Mouse (Mus musculus) heart, embryonic 13.5 days (tissue): ENCODE results near the gene Acvr2a. TPM values are rescaled to one million over a fixed set of nuclear protein-coding genes. Genes with fewer than 3 reads are reported as not detected.
A peak's percentile ranks its signal among the peaks of the same experiment; 100 is the strongest.

Source experiments
- ATAC-seq: fragments of 200-750 bp; cut with Nextera tagmentation; 2 replicates; pipeline ENCODE4 v1.8.0; 2017; ENCODE audit warnings: moderate TSS enrichment; ENCODE audit not compliant: insufficient number of reproducible peaks, low FRiP score, low TSS enrichment; ENCODE audit errors: extremely low read depth
- H3K27ac ChIP-seq: fragments of 300-500 bp; sonication (generic); replicated peaks from 2 replicates; pipeline ENCODE4 v1.5.1; 2015; ENCODE audit warnings: moderate library complexity, mild to moderate bottlenecking, inconsistent platforms
- H3K27me3 ChIP-seq: fragments of 300-500 bp; sonication (generic); replicated peaks from 2 replicates; pipeline ENCODE4 v1.6.1; 2015; ENCODE audit warnings: mild to moderate bottlenecking, inconsistent platforms
- H3K36me3 ChIP-seq: fragments of 300-500 bp; sonication (generic); 2 replicates; pipeline ENCODE4 v1.6.1; 2015; ENCODE audit warnings: mild to moderate bottlenecking, inconsistent platforms
- H3K4me1 ChIP-seq: fragments of 300-500 bp; sonication (generic); 2 replicates; pipeline ENCODE4 v1.6.1; 2015; ENCODE audit warnings: inconsistent platforms
- H3K4me2 ChIP-seq: fragments of 300-500 bp; sonication (generic); 2 replicates; pipeline ENCODE4 v1.6.1; 2015; ENCODE audit warnings: inconsistent platforms, mild to moderate bottlenecking, moderate library complexity
- H3K4me3 ChIP-seq: fragments of 300-500 bp; sonication (generic); 2 replicates; pipeline ENCODE4 v1.5.1; 2015; ENCODE audit warnings: moderate library complexity, mild to moderate bottlenecking, inconsistent platforms
- H3K9ac ChIP-seq: fragments of 300-500 bp; sonication (generic); 2 replicates; pipeline ENCODE4 v1.6.1; 2015; ENCODE audit warnings: inconsistent platforms, mild to moderate bottlenecking, moderate library complexity
- H3K9me3 ChIP-seq: fragments of 300-500 bp; sonication (generic); 2 replicates; pipeline ENCODE4 v1.6.1; 2016; ENCODE audit warnings: inconsistent platforms
- WGBS: fragments of 180-500 bp; shearing (Covaris S2); methylation state at CpG from one replicate; pipeline ENCODE4 v1.1.7; 2015; ENCODE audit warnings: mixed read lengths; 5-methylcytosine and 5-hydroxymethylcytosine counted together
- polyA plus RNA-seq: library from polyadenylated mRNA; unstranded; fragments of >200 nt; fragmentation: Nextera tagmentation; extraction: Ambion mirVana; gene quantifications from 2 replicates; pipeline ENCODE4 v1.2.1, GENCODE M21; 2015

The Acvr2a gene
- polyA plus RNA-seq, 1 experiment from 2014 or later = 8.8 TPM

DNA sequence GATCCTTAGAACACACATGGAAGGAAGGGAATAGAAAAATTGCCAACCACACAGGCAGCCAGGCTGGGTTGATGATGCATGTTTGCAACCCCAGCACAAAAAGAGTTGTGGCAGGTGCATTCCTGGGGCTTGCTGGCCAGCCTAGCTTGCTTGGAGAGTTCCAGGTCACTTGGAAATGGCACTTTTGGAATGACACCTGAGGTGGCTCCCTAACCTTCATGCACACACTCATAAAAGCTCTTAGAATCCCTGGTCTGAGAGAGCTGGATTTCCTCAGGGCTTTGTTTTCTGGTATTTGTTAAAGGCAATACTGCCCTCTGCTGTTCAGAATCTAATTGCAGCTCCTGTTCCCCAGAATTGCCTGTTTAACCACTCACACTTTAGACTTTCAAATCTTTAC lies 72.0 kb downstream of the Acvr2a start:
- no peaks in the 10 kb centered on the region for H3K9me3 ChIP-seq
- no peaks in the 10 kb centered on the region for H3K36me3 ChIP-seq
- no peak overlapping the region for H3K4me3 ChIP-seq
- no peak overlapping the region for H3K9ac ChIP-seq
- peaks cover 4% of the 10 kb centered on the region; the same call in 1 of the 2 replicates for H3K4me1 ChIP-seq
- no peak overlapping the region for H3K4me2 ChIP-seq
- H3K27ac ChIP-seq = no peak overlapping the region
- no peak for ATAC-seq
- no peaks in the 10 kb centered on the region for H3K27me3 ChIP-seq

DNA sequence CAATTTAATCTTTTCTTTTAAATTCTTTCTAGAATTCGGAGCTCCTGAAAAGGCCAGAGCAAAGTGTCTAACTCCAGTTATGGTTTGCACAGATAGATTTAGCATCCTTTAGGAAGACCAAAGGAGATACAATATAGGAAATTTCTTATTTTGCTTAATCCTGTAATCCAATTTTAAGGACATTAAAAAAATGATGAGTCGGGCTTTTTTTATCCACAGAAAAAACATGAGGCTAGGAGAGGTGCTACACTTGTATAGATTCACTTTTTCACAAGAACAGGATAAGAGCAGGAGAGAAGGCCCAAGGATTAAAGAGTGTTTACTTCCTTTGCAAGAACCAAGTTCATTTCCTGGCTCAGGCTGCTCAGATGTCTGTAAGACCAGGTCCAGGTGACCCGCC lies 81.3 kb downstream of the Acvr2a start:
- Histone ChIP-seq H3K9me3 (no peaks in the 10 kb centered on the region), H3K4me2 (no peak overlapping the region), H3K27ac (no peak overlapping the region), H3K4me1 (no peaks in the 10 kb centered on the region; the same call in 1 of the 2 replicates), H3K27me3 (no peaks in the 10 kb centered on the region), H3K4me3 (no peak overlapping the region), H3K9ac (no peak overlapping the region), H3K36me3 (peaks cover 46% of the 10 kb centered on the region)
- no peak for ATAC-seq
- 93% methylated on average over 3 of the region's 3 CpGs for WGBS

DNA sequence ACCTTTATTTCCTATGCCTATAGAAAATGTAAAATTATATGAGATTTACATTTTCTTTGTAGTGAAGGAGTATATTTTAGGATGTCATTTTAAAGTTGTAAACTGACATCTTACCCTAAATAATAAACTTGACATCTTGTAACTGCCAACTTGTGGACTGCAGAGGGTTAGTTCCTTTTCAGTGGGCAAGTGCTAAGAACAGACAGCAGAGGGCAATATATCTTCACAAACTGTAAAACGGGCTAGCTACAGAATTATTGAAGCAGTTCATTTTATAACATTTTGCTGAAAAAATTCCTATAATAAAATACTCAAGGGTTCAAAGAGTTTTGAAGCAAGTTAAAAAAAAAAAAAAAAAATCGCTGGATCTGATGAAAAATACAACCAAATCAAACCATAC lies 95.0 kb downstream of the Acvr2a start:
- no peak overlapping the region for H3K9ac ChIP-seq
- no peaks in the 10 kb centered on the region for H3K27me3 ChIP-seq
- no peak for ATAC-seq
- H3K4me2 ChIP-seq = no peak overlapping the region
- no peaks in the 10 kb centered on the region for H3K9me3 ChIP-seq
- WGBS = 47% methylated on average over 2 of the region's 2 CpGs
- peaks cover 57% of the 10 kb centered on the region for H3K36me3 ChIP-seq
- no peak overlapping the region for H3K4me3 ChIP-seq
- H3K27ac ChIP-seq = no peak overlapping the region
- H3K4me1 ChIP-seq = no peaks in the 10 kb centered on the region

DNA sequence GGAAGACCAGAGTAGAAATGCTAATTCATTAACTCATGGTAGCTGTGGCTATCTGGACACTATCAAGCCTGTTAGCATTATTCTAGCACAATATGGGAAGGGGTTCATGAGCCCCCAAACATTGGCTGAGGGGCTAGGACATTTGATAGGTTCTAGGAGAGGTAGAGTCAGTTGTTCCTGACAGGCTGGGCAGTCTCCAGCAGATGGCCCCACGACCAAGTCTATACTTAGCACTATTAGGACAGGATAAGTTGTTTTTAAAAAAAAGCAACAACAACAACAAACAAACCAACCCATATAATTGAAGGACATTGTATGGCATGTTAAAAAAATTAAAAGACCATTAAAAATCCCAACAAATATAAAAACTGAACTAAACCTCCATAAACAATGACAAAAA lies 100.3 kb downstream of the Acvr2a start:
- no peak overlapping the region for H3K4me3 ChIP-seq
- H3K9ac ChIP-seq = no peak overlapping the region
- H3K4me1 ChIP-seq = no peaks in the 10 kb centered on the region
- no peaks in the 10 kb centered on the region for H3K27me3 ChIP-seq
- H3K4me2 ChIP-seq = no peak overlapping the region
- WGBS = 56% methylated on average over 1 of the region's 1 CpGs
- no peak overlapping the region for H3K27ac ChIP-seq
- no peaks in the 10 kb centered on the region for H3K9me3 ChIP-seq
- ATAC-seq = no peak
- H3K36me3 ChIP-seq = peaks cover 61% of the 10 kb centered on the region

DNA sequence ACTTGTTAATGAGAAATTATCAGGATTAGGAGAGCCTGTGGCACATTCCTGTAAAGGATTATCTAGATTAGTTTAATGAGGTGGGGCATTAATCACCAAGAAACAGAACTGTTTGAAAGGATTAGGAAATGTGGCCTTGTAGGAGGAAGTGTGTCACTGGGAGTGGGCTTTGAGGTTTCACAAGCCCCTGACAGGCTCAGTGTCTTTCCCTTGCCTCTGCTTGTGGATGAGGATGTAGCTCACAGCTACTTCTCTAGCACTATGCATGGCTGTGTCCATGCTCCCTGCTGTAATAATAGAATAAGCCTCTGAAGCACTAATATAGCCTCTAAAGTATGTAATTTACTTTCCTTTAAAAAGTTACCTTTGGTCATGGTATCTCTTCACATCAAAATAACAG lies 101.9 kb downstream of the Acvr2a start:
- Histone ChIP-seq H3K36me3 (peaks cover 66% of the 10 kb centered on the region), H3K4me1 (no peaks in the 10 kb centered on the region), H3K9me3 (no peaks in the 10 kb centered on the region), H3K4me2 (no peak overlapping the region), H3K9ac (no peak overlapping the region), H3K27me3 (no peaks in the 10 kb centered on the region), H3K4me3 (no peak overlapping the region), H3K27ac (no peak overlapping the region)
- no peak for ATAC-seq

DNA sequence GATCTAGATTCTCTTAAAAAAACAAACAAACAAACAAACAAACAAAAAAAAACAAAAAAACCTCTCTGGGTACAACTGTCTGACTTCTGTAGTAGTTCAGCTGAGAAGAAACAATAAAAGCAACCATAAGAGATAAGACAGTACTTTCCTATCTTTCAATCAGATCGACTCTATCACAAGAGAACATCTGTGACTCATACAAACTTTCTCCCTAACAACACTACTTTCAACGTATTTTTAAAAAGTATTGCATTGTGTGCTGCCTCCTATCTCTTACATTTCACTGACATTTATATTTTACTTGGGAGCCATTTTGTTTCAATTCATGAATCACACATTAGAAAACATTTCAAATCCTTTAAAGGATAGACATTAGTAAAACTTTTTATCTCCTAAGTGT lies 121.1 kb downstream of the Acvr2a start:
- 82% methylated on average over 2 of the region's 2 CpGs for WGBS
- H3K27ac ChIP-seq = no peak overlapping the region
- H3K9me3 ChIP-seq = no peaks in the 10 kb centered on the region
- H3K9ac ChIP-seq = no peak overlapping the region
- peaks cover 43% of the 10 kb centered on the region for H3K36me3 ChIP-seq
- no peak overlapping the region for H3K4me2 ChIP-seq
- no peak for ATAC-seq
- H3K4me3 ChIP-seq = no peak overlapping the region
- no peaks in the 10 kb centered on the region for H3K27me3 ChIP-seq
- no peaks in the 10 kb centered on the region for H3K4me1 ChIP-seq

DNA sequence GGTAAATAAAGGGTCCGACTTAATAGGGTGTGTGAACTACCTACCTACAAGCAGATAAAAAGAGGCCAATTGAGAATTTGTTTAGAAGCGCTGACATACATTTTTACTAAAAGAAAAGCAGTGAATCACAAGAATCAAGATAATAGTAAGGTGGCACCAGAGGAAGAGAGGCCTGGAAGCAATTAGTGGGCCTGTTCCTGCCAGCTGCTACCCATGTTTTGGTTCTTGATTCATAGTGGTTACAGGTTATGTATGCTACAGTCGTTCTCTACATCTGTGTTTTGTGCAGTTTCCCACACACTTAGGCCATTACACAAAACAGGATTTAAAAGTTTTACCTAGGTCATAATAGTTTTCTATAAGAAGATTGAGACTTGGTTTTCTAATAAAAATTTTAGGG lies 133.9 kb downstream of the Acvr2a start:
- Histone ChIP-seq H3K4me2 (peak overlapping the region; percentile 88), H3K9me3 (no peaks in the 10 kb centered on the region), H3K27me3 (no peaks in the 10 kb centered on the region), H3K36me3 (no peaks in the 10 kb centered on the region), H3K9ac (peak overlapping the region; percentile 95), H3K4me1 (peaks cover 15% of the 10 kb centered on the region), H3K27ac (no peak overlapping the region), H3K4me3 (peak overlapping the region; percentile 89)
- no peak for ATAC-seq
- WGBS = 64% methylated on average over 3 of the region's 3 CpGs

DNA sequence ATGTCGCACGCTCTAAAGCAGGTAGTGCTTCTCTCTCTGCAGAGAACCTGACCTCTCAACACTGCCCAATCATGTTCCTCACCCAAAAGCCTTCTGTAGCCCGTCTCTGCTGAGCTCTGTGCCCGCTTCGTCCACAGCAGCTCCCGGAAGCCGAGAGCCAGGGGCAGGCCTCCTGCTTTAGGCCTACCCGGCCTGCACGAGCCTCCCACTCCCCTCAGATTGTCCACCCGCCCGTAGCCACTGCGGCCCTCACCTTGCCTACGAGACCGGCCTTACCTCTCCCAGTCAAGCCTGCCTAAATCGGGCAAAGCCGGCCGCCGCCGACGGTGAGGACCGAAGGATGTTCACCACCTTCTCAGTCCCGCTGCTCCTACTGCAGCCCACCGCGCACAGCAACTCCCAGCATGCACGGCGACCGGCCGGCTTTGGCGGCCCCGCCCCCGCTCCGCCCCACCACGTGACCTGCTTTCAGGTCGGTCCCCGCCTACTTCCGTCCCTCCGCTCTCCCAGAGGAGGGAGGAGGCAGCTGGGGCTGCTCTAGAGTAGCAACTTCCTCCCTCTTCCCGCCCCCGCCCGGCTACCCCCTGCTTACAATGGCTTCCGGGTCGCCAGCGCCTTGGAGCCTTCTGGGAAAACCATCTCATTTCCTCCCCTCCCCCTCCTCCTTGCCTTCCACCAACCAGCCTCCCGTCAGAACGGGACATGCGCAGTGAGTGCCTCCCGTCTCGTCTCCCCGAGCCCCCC lies 135.1 kb downstream of the Acvr2a start, which contains the start of gene Mbd5:
TSS of gene Mbd5 (plus strand) at position 668 of the 744 bp plus-strand sequence.
- ATAC-seq = peak; percentile 99
- Histone ChIP-seq H3K4me2 (peak within 1 kb of the TSS; percentile 88), H3K27ac (peak within 1 kb of the TSS; percentile 97), H3K9ac (peak within 1 kb of the TSS; percentile 95), H3K36me3 (no peaks in the 10 kb centered on the region), H3K27me3 (no peaks in the 10 kb centered on the region), H3K4me3 (peak within 1 kb of the TSS; percentile 89), H3K9me3 (no peaks in the 10 kb centered on the region), H3K4me1 (peaks cover 15% of the 10 kb centered on the region)
- 0% methylated on average over 46 of the region's 49 CpGs for WGBS

DNA sequence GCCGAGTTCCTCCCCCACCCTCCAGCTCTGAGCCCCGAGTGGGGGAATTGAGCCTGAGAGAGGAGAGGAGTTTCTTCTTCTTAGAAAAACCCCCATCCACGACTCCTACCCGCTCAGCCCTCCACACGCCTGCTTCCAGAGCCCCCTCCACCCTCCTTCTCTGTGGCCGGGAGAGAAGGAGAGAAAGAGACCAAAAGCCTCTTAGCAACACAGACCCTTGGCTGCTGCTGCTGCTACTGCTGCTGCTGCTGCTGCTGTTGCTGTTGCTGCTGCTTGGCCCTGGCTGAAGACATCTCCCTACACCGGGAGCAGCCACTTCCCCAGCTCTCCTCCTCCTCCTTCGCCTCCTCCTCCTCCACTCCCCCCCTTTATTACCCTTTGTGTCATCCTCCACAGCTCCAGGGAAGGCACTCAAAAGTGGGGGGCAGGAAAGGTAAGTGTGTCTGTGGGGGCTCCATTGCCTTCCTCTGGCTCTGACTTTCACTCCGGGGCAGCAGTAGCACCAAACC lies 135.9 kb downstream of the Acvr2a start:
- H3K9me3 ChIP-seq = no peaks in the 10 kb centered on the region
- peaks cover 15% of the 10 kb centered on the region for H3K4me1 ChIP-seq
- H3K27me3 ChIP-seq = no peaks in the 10 kb centered on the region
- peak overlapping the region; percentile 97 for H3K27ac ChIP-seq
- peak overlapping the region; percentile 93 for H3K9ac ChIP-seq
- peak; percentile 12; the same call in 1 of the 2 replicates for ATAC-seq
- 0% methylated on average over 8 of the region's 9 CpGs for WGBS
- H3K4me3 ChIP-seq = peak overlapping the region; percentile 89
- H3K4me2 ChIP-seq = peak overlapping the region; percentile 75
- H3K36me3 ChIP-seq = no peaks in the 10 kb centered on the region

DNA sequence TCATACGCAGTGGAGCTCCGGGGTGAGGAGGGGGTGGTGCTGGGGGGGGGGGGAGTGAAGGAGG lies 136.2 kb downstream of the Acvr2a start, which contains the start of gene Orc4:
TSS of gene Orc4 (minus strand) at position 26 of the 64 bp plus-strand sequence.
- WGBS = 0% methylated on average over 2 of the region's 2 CpGs
- Histone ChIP-seq H3K27ac (peak within 1 kb of the TSS; percentile 97), H3K9me3 (no peaks in the 10 kb centered on the region), H3K9ac (peak within 1 kb of the TSS; percentile 93), H3K4me1 (peaks cover 15% of the 10 kb centered on the region), H3K27me3 (no peaks in the 10 kb centered on the region), H3K4me3 (peak within 1 kb of the TSS; percentile 89), H3K36me3 (no peaks in the 10 kb centered on the region), H3K4me2 (peak within 1 kb of the TSS; percentile 75)
- no peak for ATAC-seq

DNA sequence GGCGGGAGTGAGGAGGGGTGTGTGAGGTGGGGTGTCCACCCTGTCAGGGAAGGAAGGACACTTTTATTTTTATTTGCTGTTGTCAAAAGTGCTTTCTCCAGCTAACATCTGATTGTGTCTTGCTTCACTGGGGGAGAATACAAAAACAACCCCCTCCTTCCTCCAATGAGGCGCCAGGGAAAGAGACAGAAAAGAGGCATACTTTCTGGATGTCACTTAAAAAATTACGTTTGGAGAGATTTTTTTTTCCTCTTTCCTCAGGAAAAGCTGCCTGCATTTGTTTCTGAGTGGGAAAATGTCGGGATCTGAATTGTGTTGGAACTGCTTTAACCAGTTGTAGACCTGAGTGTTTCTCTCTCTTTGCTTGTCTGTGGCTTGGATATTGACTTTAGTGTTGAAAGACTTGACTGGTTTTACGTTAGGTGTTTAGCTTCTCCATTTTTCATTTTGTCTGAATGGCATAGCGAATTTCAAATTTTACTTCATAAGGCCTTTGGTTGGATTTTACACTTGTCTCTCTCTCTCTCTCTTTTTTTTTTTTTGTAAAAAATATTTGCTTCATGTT lies 136.5 kb downstream of the Acvr2a start:
- ATAC-seq = no peak
- peak overlapping the region; percentile 75 for H3K4me2 ChIP-seq

More for the DNA sequence above, 136.5 kb downstream of the Acvr2a start:
- Histone ChIP-seq H3K27ac (peak overlapping the region; percentile 97), H3K27me3 (no peaks in the 10 kb centered on the region), H3K4me3 (peak overlapping the region; percentile 89), H3K9ac (peak overlapping the region; percentile 93), H3K4me1 (peaks cover 15% of the 10 kb centered on the region), H3K36me3 (no peaks in the 10 kb centered on the region), H3K9me3 (no peaks in the 10 kb centered on the region)
- 3% methylated on average over 5 of the region's 6 CpGs for WGBS
